Mouse (Mus musculus) megakaryocyte, embryonic 14.5 days (primary cell): Measurements from ENCODE around the gene Dmrtc1a.
"Not testable (repeated sequence)": the region's sequence is repeated elsewhere in the genome, so short reads cannot be mapped to it uniquely, and the experiment has no call there.

Source experiments
- FLI1 ChIP-seq: IDR thresholded peaks from 2 replicates; pipeline ENCODE4 v1.6.1; 2012; ENCODE audit warnings: low read length, inconsistent platforms, mixed read lengths
- GATA1 ChIP-seq: IDR thresholded peaks from 3 replicates; pipeline ENCODE4 v1.6.1; 2012; ENCODE audit warnings: mixed read lengths, low read length, inconsistent platforms, borderline replicate concordance

DNA sequence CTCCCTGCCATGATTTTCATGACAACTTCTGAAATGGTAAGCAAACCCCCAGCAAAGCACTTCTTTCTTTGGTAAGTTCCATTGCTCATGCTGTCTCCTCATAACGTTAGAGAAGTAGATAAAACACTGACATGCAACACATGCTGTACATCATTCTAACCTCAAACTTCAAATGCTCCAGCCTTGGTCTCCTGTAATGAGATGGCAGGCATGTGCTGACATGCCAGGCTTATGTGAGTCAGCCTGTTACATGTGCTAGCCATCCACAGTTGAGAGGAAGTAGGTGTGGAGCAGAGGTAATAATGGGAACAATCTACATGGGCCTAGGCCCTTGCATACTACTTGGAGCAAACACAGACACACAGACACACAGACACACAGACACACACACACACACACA is 6.3 kb upstream of the Dmrtc1a start:
- TF ChIP-seq GATA1, FLI1: not testable (repeated sequence)
